Mouse (Mus musculus): ENCODE measurements at regions not wholly inside any gene's neighbourhood (a gene's known extent, or its start where the extent isn't known, plus 50 kb on each side); places are given as distances from the start of the nearest gene placed in this dataset.

GRCm38 (mm10) chr14:61885241-61886015, 278.2 kb downstream of the Kcnrg start:
- no peak for DNase-seq (ENCODE audit: low read depth, low spot score)
- Histone ChIP-seq H3K79me2 (ENCODE audit: control insufficient read depth, insufficient read depth, low read length, poor library complexity) (no peaks in the 10 kb centered on the region), H3K27ac (ENCODE audit: control insufficient read depth, low read depth, low read length) (no peak overlapping the region), H3K4me3 (ENCODE audit: control insufficient read depth in 1 of 2, insufficient read depth in 1 of 2, low read depth in 2 of 2, low read length in 2 of 2) (no peak overlapping the region), H3K4me1 (ENCODE audit: control insufficient read depth in 1 of 2, insufficient read depth in 2 of 2, low read length in 2 of 2) (no peaks in the 10 kb centered on the region), H3K9me3 (replicated peaks; ENCODE audit: insufficient read depth, low read length) (no peaks in the 10 kb centered on the region), H3K27me3 (ENCODE audit: control insufficient read depth in 1 of 2, insufficient read depth in 2 of 2, low read length in 2 of 2) (no peaks in the 10 kb centered on the region; a peak in 1 of 4 replicates), H3K36me3 (ENCODE audit: control insufficient read depth in 1 of 2, insufficient read depth in 2 of 2, low read length in 2 of 2) (no peaks in the 10 kb centered on the region), H3K9ac (ENCODE audit: control insufficient read depth, low read depth, low read length, poor library complexity, severe bottlenecking) (no peak overlapping the region)
- TF ChIP-seq POLR2AphosphoS2 (IDR thresholded peaks at IDR 0.05; ENCODE audit: low read length) (no peak), CTCF (IDR thresholded peaks at IDR 0.05 in 2 of 3, conservative IDR thresholded peaks at IDR 0.05 in 1 of 3; ENCODE audit: control insufficient read depth in 1 of 3, insufficient read depth in 1 of 3, low read depth in 2 of 3, low read length in 3 of 3, poor library complexity in 1 of 3, severe bottlenecking in 1 of 3) (no peak), ZMIZ1 (IDR thresholded peaks at IDR 0.05; ENCODE audit: low read depth, low read length) (no peak), MEF2A (IDR thresholded peaks at IDR 0.05; ENCODE audit: extremely low read depth, insufficient replicate concordance, low read depth, low read length, poor library complexity, severe bottlenecking) (no peak), ZC3H11A (IDR thresholded peaks at IDR 0.05; ENCODE audit: low read depth, low read length) (no peak), EP300 (IDR thresholded peaks at IDR 0.05; ENCODE audit: low read depth in 1 of 2, low read length in 2 of 2) (no peak), POLR2AphosphoS5 (IDR thresholded peaks at IDR 0.05; ENCODE audit: borderline replicate concordance, low read depth, low read length) (no peak), ELF1 (IDR thresholded peaks at IDR 0.05; ENCODE audit: low read depth, low read length) (no peak), NELFE (IDR thresholded peaks at IDR 0.05; ENCODE audit: low read depth, low read length) (no peak), POLR2A (IDR thresholded peaks at IDR 0.05; ENCODE audit: control insufficient read depth in 1 of 2, insufficient read depth in 1 of 2, low read depth in 1 of 2, low read length in 2 of 2, poor library complexity in 1 of 2) (no peak), ZKSCAN1 (IDR thresholded peaks at IDR 0.05; ENCODE audit: low read depth, low read length) (no peak), USF1 (IDR thresholded peaks at IDR 0.05; ENCODE audit: low read depth, low read length) (no peak), RAD21 (IDR thresholded peaks at IDR 0.05; ENCODE audit: low read depth, low read length) (no peak), CHD1 (IDR thresholded peaks at IDR 0.05; ENCODE audit: low read depth, low read length) (no peak), KAT2A (conservative IDR thresholded peaks at IDR 0.05; ENCODE audit: low read depth, low read length) (no peak), E2F4 (IDR thresholded peaks at IDR 0.05; ENCODE audit: borderline replicate concordance, low read depth, low read length) (no peak), MAFK (IDR thresholded peaks at IDR 0.05; ENCODE audit: borderline replicate concordance, low read depth, low read length) (no peak), MYC (IDR thresholded peaks at IDR 0.05; ENCODE audit: low read depth, low read length) (no peak)

- TF ChIP-seq CTCF (IDR thresholded peaks at IDR 0.05 in 2 of 3, conservative IDR thresholded peaks at IDR 0.05 in 1 of 3; ENCODE audit: control insufficient read depth in 1 of 3, insufficient read depth in 1 of 3, low read depth in 2 of 3, low read length in 3 of 3, poor library complexity in 1 of 3, severe bottlenecking in 1 of 3) (no peak), TBP (IDR thresholded peaks at IDR 0.05; ENCODE audit: low read depth, low read length) (no peak), KAT2A (conservative IDR thresholded peaks at IDR 0.05; ENCODE audit: low read depth, low read length) (no peak), ZKSCAN1 (IDR thresholded peaks at IDR 0.05; ENCODE audit: low read depth, low read length) (no peak), TCF12 (IDR thresholded peaks at IDR 0.05; ENCODE audit: low read depth, low read length) (no peak), MAX (IDR thresholded peaks at IDR 0.05; ENCODE audit: low read length) (no peak)
- H3K27me3 ChIP-seq (ENCODE audit: control insufficient read depth in 1 of 2, insufficient read depth in 2 of 2, low read length in 2 of 2), result no peaks in the 10 kb centered on the region; a peak in 2 of 4 replicates
- DNase-seq (ENCODE audit: low read depth, low spot score), result no peak
- H3K79me2 ChIP-seq (ENCODE audit: control insufficient read depth, insufficient read depth, low read length, poor library complexity), result no peaks in the 10 kb centered on the region
- H3K9ac ChIP-seq (ENCODE audit: control insufficient read depth, low read depth, low read length, poor library complexity, severe bottlenecking), result no peak overlapping the region
- no peaks in the 10 kb centered on the region for H3K9me3 ChIP-seq (replicated peaks; ENCODE audit: insufficient read depth, low read length)
- no peaks in the 10 kb centered on the region for H3K36me3 ChIP-seq (ENCODE audit: control insufficient read depth in 1 of 2, insufficient read depth in 2 of 2, low read length in 2 of 2)
- no peak overlapping the region for H3K27ac ChIP-seq (ENCODE audit: control insufficient read depth, low read depth, low read length)
- no peaks in the 10 kb centered on the region for H3K4me1 ChIP-seq (ENCODE audit: control insufficient read depth in 1 of 2, insufficient read depth in 2 of 2, low read length in 2 of 2)
- H3K4me3 ChIP-seq (ENCODE audit: control insufficient read depth in 1 of 2, insufficient read depth in 1 of 2, low read depth in 2 of 2, low read length in 2 of 2), result no peak overlapping the region
Measured at GRCm38 (mm10) chr14:61889626-61890025, 282.4 kb downstream of the Kcnrg start.

Data from MEL (cell line).